Mouse (Mus musculus) CD4-positive, CD25-positive, alpha-beta regulatory T cell, adult 4 months (primary cell): ENCODE measurements around the gene 4930415L06Rik. TPM values are rescaled to one million over a fixed set of nuclear protein-coding genes. Genes with fewer than 3 reads are reported as not detected.

Source experiments
- ATAC-seq: one replicate; pipeline ENCODE4 v1.8.0; 2017
- polyA plus RNA-seq, 2 experiments: library from polyadenylated mRNA; unstranded; fragments of 100-300 nt; shearing (Covaris generic); gene quantifications; one replicate each; pipeline ENCODE4 v1.2.1; 2017

The 4930415L06Rik gene
- not detected for polyA plus RNA-seq

GRCm38 (mm10) chrX:89932752-89933151 lies at the start of gene 4930415L06Rik:
4930415L06Rik (minus strand) TSS chrX:89932852.
- ATAC-seq = no peak

- no peak for ATAC-seq
Measured at GRCm38 (mm10) chrX:89978621-89979020, 46.0 kb upstream of the 4930415L06Rik start.

GRCm38 (mm10) chrX:89904871-89905270 lies 27.8 kb downstream of the 4930415L06Rik start:
- ATAC-seq = no peak

Other genes with a start within 250 kb of the 4930415L06Rik start
- gene 4932429P05Rik, start 180.6 kb downstream of the 4930415L06Rik start, polyA plus RNA-seq = not detected